Mouse (Mus musculus) adrenal gland, postnatal 4 days (tissue): ENCODE results near the gene Hoxd3. TPM values are rescaled to one million over a fixed set of nuclear protein-coding genes. Genes with fewer than 3 reads are reported as not detected.

ENCODE experiments used
- DNase-seq, 2 experiments: peaks; one replicate each; pipeline ENCODE4 v3.0.0; 2021 to 2022; ENCODE audit warnings: low spot score in 2 of 2, mixed read lengths in 2 of 2
- long read RNA-seq, 2 experiments: library from polyadenylated mRNA; stranded (forward); transcript quantifications; one replicate each; pipeline ENCODE4 v2.0.0; 2021
- total RNA-seq, 2 experiments: library from RNA; stranded (reverse); gene quantifications; 2 replicates each; pipeline ENCODE4 v1.2.3; 2021

The Hoxd3 gene
- 1 to 10 TPM in 1 of 2 experiments, under 1 TPM in 1; 0.82 to 2.5 TPM for total RNA-seq
- long read RNA-seq, experiment 1: 0 reads
- long read RNA-seq, experiment 2, partial matches to known transcripts: 0 of 3 reads
- long read RNA-seq, experiment 2, other reads (novel, unspliced or antisense): 2 of 3 reads

DNA sequence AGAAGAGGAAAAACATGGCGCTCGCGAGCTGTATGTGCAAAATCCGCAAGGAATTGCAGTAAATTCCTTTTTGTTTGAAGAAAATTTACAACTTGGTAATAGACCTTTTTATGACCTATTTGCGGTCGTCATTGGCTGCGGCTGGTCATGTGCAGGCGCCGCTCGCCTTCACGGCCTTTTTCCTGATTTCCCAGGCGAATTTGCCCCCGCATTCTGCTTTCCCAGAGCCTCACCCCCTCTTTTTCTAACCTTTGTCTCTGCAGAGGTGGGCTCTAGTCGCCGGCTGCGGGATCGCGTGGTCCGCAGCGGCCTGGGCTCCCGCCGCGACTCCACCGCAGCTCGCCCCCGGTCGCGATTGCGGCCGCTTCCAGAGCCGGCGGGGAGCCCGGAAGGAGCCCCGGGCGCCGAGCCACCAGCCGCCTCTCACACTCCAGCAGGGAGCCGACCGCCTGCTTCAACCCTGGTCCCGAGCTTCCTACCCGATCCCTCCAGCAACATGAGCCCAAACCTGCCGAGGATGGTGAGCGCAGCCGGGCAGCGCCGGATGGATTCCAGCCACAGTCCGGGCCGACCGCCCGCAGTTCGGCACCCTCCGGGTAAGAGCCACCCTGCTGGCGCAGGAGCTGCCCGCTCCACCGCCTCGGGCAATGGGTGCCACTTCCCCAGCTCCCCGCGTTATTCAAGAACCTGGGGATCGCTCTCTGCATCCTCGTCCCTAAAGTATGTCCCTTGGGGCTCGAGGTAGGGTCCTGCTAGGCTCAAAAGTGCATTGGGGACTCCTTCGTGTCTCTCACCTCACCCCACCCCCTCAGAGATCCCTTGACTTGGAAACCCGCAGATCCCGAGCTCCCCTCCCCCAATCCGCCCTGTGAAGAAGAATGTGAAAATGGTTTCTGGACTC, at the start of gene Hoxd3, which contains the start of gene Hoxd4:
Hoxd3 (plus strand) TSS at position 207 of the 901 bp plus-strand sequence.
Hoxd4 (plus strand) TSS at position 209 of the 901 bp plus-strand sequence.
- peak in 1 of 2 experiments; percentile 43 for DNase-seq

DNA sequence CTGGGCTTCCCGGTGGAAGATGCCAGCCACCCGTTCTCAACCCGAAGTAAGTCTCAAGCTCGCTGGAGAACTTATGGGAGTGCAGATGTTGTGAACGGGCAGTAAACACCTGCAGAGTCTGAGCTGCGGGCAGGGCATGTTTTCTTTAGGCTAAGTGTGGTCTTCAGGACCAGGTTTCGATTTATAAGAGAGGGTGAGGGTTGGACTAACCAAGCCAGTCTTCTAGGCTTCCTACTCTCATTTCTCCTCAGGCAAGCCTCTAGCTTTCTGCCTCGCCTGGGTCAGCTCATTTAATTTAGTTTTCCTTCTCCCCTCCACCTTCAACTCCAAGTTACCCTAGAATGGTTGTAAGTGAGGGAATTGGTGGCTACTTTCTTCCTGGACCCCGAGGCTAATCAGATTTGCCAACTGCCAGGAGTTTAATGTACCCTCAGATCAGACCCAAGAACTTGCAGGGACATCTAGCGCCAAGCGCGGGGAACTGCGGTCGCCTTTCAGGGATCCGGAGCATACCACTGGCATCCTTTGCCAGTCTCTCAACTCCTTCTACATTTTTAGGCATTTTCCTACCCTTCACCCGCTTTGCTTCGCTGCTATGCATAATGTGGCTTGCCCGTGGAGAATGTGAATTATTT, 48.3 kb upstream of the Hoxd3 start:
- DNase-seq: no peak

DNA sequence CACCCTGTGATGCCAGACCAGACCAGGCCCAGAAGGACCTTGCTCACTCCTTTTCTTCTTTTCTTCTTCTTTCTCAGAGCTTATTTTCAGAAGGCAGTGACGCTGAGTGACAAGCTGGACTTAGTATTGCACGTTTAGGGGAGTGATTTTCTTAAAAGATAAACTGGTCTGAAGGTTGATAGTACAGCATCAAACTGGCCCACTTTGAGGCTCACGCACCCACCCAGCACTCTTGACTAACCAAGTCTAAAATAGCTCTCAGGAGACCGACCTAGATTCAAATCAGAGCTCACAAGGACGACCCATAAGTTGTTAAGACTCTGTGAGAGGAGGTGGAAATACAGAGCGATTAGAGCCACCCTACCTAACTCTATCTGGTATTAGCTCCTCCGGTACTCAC, 45.3 kb upstream of the Hoxd3 start:
- DNase-seq: no peak

DNA sequence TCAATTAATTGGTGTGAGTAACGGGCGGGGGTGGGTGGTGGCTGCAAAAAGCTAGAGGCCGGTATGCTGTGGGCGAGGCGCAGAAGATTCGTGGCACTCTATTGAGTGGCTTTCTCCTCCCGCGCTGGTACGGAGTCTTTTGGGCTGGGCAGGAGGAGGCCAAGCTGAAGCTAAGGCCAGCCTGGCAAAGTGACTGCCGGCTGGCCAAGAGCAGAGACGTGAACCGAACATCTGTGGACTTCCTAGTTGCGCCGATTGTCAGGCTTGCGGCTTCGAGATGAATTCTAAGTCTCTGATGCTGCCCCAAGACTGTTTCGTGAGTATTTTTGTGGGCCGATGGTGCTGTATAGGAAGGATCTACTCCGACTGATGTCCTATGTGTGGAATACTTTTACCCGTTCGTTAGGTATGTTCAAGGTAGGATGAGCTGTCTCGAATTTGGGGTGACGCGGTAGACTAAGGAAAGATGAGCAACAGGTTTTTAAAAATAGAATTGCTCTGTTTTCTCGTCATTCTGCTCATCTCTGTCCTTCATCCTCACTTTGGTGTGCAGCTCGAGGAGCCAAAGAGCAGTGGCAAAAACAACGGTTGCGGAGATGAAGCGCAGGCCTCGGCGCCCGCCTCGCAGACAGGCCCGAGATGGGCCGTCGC, 44.4 kb upstream of the Hoxd3 start:
- DNase-seq: no peak

DNA sequence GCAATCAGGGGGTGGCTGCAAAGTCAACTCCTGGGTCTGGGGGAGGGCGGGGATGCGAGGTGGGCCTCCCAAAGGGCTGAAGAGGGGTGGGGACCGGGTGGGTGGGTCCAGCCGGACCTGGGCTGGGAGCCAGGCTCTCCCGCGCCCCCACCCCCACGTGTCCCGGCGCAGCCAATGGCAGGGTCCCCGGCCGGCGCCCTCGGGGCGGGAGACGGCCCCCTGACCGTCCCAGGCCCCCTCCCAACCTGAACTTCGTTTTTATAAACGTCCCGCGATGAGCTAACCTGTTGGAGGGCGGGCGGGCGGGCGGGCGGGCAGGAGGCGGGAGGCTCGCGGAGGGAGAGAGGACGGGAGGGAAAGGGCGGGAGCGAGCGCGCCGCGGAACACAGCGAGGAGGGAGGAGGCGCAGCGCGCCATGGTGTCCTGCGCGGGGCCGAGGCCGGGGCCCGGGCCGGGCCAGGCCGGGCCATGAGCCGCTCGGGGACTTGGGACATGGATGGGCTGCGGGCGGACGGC, 43.8 kb upstream of the Hoxd3 start, which contains the start of gene Hoxd13:
Hoxd13 (plus strand) TSS at position 469 of the 516 bp plus-strand sequence.
- DNase-seq: no peak

DNA sequence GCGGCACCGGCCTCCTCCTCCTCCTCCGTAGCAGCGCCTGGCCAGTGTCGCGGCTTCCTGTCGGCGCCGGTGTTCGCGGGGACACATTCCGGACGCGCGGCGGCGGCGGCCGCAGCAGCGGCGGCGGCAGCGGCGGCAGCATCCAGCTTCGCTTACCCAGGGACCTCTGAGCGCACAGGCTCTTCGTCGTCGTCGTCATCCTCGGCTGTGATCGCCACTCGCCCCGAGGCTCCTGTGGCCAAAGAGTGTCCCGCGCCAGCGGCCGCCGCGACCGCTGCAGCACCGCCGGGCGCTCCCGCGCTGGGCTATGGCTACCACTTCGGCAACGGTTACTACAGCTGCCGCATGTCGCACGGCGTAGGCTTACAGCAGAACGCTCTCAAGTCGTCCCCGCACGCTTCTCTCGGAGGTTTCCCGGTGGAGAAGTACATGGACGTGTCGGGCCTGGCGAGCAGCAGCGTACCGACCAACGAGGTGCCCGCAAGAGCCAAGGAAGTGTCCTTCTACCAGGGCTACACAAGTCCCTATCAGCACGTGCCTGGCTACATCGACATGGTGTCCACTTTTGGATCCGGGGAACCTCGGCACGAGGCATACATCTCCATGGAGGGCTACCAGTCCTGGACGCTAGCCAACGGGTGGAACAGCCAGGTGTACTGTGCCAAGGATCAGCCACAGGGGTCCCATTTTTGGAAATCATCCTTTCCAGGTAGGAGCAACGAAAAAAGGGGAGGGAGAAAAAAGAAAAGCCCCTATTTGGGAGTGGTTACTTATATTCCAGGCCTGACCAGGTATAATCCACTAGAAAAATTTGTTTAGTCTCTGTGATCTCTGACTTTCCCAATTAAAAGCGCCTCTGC, 43.1 kb upstream of the Hoxd3 start:
- DNase-seq: no peak

DNA sequence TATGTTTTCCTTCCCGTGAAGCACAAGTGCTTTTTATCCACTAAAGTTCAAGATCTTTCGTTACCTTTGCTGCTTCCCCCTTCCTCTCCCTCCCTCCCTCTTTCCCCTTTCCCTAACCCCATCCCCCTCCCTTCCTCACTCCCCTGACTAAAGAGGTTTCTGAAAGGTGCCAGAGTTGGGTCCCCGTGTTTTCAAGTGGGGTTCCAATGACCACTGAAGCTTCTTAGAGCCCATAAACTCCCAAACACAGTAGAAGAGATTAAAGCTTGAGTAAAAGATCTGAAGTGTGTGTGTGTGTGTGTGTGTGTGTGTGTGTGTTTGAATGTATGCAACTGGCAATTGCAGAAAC, 42.5 kb upstream of the Hoxd3 start:
- DNase-seq: no peak

DNA sequence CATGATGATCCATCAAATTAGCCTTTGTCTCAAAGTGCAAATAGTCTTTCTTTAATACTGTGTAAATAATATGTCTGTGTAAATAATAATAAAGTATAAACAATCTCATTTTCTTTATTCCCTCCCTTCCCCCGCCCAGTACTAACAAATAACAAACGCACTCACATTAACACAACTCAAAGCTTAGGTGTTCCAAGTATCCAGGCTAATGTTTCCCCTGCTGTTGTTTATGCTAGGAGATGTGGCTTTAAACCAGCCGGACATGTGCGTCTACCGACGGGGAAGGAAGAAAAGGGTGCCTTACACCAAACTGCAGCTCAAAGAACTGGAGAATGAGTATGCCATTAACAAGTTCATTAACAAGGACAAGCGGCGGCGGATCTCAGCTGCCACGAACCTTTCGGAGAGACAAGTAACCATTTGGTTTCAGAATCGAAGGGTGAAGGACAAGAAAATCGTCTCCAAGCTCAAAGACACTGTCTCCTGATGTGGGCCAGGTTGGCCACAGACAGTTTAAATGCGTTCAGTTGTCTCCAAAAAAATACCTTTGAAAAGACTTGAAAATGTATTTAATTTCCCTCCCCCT, 42.0 kb upstream of the Hoxd3 start:
- no peak for DNase-seq

DNA sequence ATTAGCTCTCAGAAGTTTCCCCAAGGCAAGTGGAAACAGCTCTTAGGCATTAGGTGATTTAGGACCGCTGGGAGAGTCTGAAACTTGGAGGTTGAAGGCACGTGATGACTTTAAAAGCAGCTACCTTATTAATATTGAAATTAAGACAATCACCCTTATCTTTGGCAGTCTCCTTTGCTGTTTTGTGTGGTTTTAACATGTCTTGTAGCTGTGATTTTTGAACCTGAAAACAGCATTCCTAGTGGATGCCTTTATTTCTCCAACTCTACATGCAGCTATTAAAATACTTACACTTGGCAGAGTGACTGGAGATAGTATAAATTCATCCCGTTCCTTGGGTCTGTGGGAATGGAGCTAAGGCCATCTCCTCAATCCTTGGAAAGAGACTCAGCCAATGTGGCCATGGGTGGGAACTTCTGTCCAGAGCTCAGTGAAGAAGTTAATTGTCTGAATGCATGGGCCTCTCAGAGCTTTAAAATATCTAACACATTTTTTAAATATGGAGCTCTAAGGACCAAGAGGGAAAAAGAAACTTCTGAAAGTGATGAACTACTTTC, 41.0 kb upstream of the Hoxd3 start:
- DNase-seq: no peak

DNA sequence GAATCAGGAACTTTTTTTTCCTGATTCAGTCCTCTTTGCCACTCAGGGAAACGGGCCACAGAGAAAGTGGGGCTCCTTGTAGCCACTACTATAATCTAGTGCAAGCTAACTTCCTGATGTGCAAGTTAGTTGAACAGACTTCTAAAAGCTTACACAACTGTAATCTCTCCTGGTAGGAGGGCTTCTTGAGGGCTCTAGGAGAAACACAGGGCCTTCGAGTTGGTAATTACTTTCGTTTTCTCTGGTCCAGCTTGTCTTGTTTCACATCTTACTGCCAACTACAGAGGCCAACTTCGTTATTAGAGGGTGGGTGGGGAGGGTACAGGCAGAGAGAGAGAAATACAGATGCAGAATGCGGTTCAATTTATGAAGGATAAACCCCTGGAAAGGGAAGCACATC, 39.9 kb upstream of the Hoxd3 start:
- no peak for DNase-seq

DNA sequence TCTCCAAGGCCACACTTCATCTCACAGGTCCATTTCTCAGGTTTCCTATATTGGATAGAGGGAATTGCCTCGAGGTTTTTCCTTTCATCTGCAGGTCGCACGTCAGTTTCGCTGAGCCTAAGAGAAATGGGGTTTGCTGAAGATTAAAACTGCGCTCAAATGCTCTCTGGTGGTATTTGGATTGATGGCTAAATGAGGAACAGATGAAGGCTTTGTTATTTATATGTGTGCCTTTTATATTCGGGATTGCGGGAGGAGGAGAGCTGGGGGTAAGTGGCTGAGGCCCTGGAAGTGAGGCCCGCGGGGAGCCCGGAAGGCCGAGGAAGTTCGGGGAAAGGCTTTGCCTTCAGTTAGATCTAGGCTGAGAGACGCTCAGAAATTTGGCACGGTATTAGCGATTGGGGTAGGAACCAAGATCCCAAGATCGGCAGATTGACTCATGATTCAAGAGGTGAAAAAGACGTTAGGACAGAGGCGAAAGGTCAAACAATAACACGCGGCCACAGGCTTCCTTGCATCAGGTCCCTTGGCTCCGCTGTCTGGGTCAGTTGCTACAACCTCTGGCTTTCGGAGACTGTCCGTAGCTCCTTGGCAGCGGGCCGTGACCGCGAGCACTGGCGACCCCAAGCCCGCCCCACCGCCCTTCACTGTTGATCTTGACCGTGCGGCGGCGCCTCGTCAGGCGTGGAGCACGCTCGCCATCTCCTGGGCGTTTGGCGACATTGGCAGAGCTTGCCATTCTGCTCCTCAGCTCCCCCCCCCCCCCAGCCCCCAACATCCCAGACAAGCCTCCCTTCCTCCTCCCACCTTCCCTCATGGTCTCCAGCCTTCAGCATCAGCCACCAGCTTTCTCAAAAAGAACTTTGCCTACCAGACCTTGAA, 39.0 kb upstream of the Hoxd3 start:
- no peak for DNase-seq

DNA sequence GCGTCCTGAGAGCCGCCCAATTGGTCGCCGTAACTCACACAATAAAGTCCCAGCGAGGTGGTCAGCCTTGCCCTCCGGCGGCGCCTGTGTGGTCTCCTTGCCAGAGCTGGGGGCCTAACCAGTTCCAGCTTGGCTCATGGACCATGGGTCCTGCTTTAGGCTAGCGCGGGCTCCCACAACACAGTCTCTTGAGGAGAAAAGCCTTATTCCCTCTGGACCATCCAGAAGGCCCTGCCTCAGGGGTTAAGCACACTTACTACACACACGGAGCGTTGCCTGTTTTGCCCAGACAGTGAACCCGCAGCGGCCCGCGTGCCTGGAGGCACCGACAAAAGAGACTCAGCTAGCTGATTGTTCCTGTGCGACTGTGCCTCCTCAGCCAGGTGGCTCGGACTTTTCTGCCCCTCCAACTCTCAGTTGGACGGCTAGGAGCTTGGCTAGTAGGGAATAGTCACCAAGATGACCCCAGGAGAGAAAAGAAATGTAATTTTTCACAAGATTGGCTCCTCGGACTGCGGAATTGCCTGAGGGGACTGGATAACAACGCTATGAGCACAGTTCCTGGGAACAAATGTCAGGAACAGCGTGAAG, 37.8 kb upstream of the Hoxd3 start:
- DNase-seq: no peak

DNA sequence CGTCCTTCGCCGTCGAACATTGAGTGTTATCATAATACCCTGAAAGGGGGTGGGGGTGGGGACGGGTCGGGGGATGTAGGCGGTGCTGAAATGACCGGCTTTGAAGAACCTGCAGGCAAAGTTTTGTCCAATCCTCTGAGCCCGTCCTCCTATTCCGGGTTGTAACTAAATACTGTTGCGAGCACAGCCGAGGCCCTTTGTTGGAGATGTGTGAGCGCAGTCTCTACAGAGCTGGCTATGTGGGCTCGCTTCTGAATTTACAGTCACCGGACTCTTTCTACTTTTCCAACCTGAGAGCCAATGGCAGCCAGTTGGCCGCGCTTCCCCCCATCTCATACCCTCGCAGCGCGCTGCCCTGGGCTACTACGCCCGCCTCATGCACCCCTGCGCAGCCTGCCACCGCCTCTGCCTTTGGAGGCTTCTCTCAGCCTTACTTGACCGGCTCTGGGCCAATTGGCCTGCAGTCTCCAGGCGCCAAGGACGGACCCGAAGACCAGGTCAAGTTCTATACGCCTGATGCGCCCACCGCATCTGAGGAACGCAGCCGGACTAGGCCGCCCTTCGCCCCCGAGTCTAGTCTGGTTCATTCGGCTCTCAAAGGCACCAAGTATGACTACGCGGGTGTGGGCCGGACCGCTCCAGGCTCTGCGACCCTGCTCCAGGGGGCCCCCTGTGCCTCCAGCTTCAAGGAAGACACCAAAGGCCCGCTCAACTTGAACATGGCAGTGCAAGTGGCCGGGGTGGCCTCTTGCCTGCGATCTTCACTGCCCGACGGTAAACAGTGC, 36.7 kb upstream of the Hoxd3 start, which contains the start of gene Hoxd12:
Hoxd12 (plus strand) TSS at position 133 of the 785 bp plus-strand sequence.
- no peak for DNase-seq

DNA sequence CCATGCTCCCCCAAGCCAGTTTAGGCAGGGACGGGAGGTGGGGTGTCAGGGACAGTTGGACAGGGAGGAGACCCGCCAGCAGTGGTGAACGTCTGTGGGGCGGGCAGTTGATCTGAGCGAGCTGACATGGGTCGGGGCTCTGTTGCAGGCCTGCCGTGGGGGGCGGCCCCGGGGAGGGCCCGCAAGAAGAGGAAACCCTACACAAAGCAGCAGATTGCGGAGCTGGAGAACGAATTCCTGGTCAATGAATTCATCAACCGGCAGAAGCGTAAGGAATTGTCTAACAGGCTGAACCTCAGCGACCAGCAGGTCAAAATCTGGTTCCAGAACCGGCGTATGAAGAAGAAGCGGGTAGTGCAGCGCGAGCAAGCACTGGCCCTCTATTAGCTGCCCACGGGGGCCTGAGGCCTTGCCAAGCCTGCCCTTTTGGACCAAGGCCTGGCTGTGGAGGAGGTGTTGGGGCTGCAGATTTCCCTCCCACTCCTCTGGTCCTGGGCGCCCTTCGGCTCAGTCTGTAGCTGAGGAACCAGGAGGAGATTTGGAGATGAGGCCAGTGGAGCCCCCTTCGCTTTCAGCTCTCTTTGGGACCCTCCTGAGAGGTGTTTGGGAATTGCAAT, 36.0 kb upstream of the Hoxd3 start:
- no peak for DNase-seq

DNA sequence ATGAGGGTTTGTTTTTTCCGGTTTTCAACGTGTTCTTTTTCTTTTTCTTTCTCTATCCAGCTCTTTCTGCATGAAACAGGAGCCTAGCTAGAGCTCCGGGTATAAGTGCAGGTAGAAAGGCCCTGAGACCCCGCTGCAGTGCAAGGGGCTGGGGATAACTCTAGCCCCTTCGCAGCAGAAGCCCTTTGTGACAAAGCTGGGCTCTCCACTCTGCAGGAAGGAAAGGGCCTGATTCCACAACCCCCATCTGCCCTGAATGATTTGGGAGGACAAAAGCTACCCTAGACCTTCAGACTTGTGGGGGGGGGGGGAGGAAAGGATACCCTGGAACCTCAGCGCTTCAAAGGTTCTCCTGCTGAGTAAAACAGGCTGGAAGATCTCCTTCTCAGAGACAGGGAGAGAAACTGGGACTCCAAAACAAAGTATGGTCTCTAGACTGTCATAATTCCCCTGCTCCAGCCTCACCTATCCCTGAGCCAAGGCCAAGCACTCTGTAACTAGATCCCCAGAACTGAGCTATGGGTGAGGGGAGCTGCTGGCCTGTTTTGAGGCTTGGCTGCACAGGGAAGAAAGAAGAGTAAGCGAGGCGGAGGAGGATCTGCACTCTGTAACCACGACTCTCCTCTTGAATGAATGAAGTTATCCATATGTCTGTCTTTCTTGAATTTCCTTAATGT, 35.2 kb upstream of the Hoxd3 start:
- no peak for DNase-seq

DNA sequence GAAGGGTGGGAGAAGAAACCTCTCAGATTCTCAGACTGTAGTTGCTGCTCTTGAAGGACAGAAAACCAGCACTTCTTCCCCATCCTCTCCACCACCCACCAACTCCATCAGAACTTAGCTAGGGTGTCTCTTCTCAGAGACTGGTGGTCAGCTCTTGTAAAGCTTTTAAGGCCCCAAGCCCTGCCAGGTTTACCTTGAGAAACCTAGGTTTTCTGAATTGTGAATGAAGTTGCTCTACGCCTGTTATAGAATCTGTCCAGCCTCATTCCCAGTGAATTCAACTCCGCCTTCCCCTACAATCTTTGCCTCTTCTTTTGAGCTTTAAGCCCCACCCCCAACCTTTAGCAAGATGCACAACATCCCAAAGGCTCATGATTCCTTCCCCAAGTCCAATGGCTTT, 34.6 kb upstream of the Hoxd3 start:
- DNase-seq: no peak
